Mouse (Mus musculus): Measurements from ENCODE around the gene Gnaz. TPM values are rescaled to one million over a fixed set of nuclear protein-coding genes. Genes with fewer than 3 reads are reported as not detected.

The Gnaz gene
- polyA plus RNA-seq, 3 experiments from 2014 or later, result not detected

DNA sequence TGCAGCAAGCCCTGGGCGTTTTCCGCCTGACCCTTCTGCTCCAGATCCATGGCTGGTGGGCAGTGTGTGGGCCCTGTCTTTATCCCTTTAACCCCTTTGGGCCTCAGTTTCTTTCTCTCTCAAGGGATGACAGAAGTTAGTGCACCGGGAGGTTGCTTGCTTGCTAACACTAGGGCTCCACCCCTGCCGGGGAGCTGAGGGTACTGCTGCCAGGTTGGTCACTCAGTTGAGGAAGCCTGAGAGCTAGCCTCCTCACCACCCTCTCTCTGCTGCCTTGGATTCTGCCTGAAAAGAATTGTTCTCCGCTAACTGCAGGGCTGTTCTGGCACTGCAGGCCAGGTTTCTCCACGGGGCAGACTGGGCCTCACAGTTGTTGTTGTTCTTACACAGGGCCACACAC is 6.0 kb downstream of the Gnaz start:
- no peak for ATAC-seq

GRCm38 (mm10) chr10:74975626-74976025 is 8.6 kb downstream of the Gnaz start:
- ATAC-seq, result no peak

- no peak for ATAC-seq
Measured at GRCm38 (mm10) chr10:74976429-74976828, 9.5 kb downstream of the Gnaz start.

DNA sequence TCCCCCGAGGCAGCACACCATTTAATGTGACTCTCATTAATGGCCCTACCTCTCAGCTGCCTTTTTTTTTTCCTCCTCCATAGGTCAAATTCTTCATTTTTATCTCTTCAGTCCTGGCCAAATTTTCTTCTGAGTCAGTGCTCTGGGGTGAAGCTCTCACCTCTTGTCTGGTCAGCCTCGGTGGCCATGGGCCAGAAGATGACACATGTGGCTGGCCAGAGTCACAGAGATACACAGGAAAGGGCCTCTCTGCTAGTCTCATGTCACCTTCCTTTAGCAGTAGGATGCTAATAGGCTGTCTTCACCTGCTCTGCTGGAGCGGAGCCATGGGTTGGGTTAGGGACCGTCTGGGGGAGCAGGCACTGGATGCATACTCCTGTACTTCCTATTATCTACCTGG is 11.1 kb downstream of the Gnaz start:
- ATAC-seq, result no peak

DNA sequence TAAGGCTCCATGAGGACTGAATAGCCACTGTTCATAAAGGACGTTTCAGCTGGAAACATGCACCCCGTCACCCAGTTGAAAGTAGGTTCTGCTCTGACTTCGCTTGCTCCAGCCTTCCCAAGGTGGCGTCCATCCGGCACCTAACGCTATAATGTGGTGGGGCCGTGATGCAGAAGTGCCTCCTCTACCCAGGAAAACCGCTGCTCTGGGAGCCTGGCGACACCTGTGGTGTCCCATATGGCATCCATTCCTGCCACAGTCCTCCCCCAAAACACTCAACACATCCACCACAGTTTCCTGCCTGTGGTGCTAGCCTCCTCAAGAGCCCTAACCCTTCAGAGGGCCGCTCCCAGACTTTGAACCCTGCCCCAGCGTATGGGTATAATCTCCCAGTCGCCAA is 14.2 kb downstream of the Gnaz start:
- no peak for ATAC-seq

- ATAC-seq, result no peak
Measured at GRCm38 (mm10) chr10:74983176-74983575, 16.2 kb downstream of the Gnaz start.

DNA sequence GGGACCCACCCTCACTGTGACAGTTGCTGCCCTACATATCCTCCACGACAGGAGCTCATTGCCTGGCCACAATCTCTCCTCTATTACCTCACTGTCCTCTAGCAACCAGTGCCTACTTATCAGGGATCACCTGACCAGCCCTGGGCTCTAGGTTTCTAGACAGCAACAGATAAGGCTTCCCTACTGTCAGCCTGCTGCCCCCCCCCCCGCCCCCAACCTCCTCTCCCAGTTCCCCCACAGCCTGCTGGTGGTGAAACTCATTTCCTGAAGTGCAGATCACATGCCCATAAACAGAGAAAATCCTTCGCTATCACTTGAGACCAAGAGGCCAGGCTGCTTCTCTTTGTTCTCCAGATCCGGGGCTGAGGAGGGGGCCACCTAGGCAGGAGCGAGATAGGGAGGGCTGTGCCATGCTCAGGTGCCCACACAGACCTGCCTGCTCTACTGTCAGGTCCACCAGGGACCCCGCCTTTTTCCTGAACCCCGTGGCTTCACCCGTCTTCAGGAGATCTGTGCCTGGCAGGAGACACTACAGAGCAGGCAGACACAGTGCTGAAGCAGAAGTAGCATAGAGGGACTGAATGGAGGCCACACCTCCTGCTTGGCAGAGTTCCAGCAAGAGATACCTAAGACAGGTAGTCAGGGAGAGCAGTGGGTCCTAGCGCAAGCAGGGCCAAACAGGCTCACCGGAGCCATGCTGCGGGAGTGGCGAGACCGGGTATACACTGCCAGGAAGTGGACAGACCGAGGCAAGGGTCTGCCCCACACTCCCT is 20.9 kb downstream of the Gnaz start:
- no peak for ATAC-seq

DNA sequence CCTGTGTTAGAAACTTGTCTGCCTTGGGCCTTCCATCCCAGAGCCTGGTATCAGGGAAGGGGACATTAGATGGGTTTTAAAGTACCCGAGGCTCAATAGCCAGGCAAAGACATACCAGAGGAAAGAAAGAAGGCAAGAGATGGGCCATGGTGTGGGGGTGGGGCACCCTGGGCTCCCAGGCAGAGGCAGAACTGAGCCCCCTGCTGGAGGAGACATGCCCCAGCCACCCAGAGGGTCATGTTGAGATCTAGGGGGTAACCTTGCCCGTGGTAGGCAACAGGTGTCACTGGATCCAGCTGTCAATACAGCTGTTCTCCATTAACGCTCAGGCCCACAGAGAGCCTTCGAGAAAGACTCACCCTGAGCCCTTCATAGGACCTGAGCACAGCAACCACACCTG is 22.8 kb downstream of the Gnaz start:
- no peak for ATAC-seq

DNA sequence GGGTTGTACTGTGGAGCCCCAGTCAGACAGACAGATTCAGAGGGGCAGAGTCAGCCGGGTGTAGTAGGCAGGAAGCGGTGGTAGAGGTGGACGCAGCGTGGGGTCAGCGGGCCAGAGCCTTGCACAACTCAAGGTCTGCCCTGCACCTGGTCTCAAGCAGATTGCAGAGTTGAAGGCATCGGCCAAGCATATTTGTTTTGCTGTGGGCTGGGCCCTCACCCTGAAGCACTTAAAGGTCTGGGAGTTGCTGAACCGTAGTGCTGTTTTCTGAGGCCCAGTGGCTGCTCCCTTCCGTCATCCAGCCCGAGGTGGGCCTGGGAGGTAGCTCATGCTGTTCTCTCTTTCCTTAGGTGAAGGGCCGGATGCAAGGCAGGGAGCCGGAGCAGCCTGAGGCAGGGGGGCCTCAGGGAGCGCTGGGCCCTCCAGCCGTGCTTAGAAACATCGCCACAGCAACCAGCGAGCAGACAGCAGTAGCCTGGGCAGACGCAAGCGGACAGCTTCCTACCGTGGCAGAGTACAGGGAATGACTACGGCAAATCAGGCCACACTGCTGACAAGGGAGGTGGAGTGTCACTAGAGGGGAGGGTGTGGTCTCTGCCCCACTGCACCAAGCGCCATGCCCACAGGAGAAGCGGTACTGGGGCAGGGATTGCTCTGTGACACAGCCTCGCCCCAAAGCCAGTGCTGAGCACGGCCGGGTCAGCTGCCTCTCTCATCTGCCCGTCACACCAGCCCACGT is 23.8 kb downstream of the Gnaz start:
- no peak for ATAC-seq

- ATAC-seq, result no peak
Measured at GRCm38 (mm10) chr10:74994863-74995262, 27.9 kb downstream of the Gnaz start.

DNA sequence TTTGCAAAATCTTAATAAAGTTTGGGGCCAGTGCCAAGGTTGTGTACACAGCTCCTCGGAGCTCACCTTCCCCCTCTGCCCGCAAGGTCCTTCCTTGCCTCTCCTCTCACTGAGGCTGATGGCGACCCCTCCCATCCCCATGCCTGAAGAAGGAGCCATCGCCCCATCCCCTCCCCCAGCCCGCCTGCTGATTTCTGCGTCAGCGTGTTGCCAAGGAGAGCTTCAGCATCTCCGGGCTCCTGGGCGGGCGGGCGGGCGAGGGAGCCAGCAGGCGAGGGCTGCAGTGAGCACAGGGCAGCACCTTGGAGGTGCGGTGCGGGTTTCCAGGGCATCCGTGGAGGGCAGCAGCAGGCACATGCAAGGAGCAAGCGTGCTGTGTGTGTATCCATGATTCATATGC is 28.4 kb downstream of the Gnaz start:
- no peak for ATAC-seq

GRCm38 (mm10) chr10:75001391-75001790 is 34.4 kb downstream of the Gnaz start:
- no peak for ATAC-seq

- ATAC-seq, result no peak
Measured at GRCm38 (mm10) chr10:75004067-75004466, 37.1 kb downstream of the Gnaz start.

DNA sequence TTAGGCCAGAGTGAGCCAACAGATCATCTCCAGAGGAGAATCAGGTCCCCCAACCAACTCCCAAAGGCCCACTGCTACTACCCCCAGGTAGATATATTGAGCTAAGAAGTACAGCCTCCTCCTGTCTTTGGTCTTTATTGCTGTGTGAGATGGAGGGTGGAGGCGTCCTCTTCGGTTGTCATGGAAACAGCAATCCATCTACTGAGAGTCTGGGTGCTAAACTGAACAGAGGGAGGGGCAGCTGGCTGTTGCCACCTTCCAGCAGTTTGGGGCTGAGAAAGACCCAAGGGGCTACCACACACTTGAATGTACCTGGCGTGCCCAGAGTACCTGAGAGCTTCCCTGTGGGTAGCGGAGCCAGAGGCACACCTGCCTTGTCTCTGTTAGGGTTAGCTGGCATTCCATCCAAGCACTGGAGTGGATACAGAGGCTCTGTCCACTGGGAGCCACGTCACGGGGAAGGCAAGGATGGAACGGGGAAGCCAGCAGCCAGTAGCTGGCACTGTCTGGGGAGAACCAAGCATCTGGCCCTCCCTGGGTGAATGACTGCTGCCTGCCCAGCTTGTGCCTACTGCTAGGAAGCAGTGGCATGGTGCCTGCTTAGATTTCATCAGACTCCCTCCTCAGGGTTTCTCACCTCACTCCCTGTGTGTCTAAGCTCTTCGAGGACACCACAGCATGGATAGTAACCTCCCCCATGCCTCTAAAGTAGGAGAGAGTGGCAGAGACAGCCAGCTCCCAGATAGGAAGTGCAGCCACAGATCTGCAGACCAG is 40.1 kb downstream of the Gnaz start:
- ATAC-seq, result no peak

- ATAC-seq, result no peak
Measured at GRCm38 (mm10) chr10:75010704-75011103, 43.7 kb downstream of the Gnaz start.

DNA sequence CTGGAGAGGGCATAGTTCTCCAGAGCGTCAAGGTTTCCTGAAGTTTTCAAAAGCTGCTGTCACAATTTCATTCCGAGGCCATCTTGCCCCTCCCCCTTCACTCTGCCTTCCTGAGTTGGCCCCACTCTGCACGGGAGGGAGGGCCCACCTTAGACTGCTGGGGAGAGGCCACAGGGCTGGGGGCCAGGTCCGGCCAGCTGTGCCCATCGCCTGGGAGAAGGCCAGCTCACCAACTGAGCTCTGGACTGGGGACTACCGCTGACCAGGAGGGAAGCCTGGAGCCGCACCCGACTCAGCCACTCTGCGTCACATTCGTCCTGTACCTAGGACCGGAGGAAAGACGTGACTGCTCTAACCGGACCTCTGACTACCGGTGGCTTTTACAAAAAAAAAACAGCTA is 48.5 kb downstream of the Gnaz start:
- ATAC-seq, result no peak

- no peak for ATAC-seq
Measured at GRCm38 (mm10) chr10:75016481-75016880, 49.5 kb downstream of the Gnaz start.

DNA sequence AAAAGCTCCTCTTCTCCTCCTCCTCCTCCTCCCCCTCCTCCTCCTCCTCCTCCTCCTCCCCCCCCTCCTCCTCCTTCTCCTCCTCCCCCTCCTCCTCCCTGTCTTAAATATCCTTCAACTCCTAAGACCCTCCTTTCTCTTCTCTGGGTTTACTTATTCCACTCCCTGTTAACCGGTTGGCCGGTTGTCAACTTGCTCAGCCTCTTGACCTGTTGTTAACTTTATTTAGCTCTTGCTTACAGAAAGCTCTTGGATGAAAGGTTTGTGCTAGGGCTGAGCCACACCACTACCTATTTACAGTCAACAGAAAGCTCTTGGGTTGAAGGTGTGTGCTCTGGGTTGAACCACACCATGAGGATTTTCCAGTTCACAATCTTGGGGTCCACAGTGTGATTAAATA is 53.3 kb downstream of the Gnaz start:
- ATAC-seq, result no peak

GRCm38 (mm10) chr10:75021138-75021537 is 54.2 kb downstream of the Gnaz start:
- ATAC-seq, result no peak

GRCm38 (mm10) chr10:75026491-75026890 is 59.5 kb downstream of the Gnaz start:
- ATAC-seq, result no peak

- ATAC-seq, result no peak
Measured at GRCm38 (mm10) chr10:75028743-75029142, 61.8 kb downstream of the Gnaz start.

DNA sequence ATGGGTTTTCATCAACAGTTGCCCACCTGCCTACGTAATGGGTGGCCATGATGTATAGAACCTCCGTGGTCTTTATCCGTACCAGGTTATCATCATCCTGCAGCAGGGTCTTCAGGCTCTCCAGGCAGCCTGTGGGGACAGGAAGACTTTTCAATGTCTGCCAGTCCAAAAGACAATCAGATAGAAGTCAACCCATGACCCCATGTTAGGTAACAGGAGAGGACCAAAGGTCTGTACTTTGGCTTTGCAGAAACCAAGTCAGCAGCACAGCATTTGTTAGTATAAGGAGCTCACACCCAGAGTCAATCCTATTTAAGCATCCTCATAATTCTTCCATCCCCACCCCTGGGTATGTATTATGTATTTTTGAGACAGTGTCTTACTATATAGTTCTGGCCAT is 62.7 kb downstream of the Gnaz start:
- ATAC-seq, result no peak

- no peak for ATAC-seq
Measured at GRCm38 (mm10) chr10:75030234-75030633, 63.3 kb downstream of the Gnaz start.
